22 mouse cellular contexts compared by ENCODE assay signal in the genomic region with DNA sequence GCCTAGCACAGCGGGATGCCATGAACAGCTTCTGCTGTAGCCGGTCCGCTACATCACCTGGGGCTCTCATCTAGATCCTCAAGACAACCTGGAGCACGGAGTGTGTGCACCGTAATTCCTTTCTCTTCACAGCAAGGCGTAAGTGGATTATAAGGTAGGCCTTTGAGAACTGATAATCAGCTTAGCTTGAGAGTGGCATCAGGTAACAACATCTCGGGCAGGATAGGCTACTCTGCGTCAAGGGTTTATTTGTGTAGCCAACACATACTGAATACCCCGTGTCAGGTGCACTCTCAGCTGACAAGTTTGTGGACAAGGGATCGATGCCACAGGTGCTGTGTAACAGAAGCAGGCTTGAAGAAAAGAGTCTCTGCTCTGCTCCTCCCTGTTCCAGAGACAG.
DNase-seq lines count a peak whose midpoint lies in the region; ATAC-seq lines count a peak whose summit lies in the region.
"Had no signal": no experiment of that assay in that cellular context is flagged by ENCODE, and none has a peak within 500 bp of the region (broad histone marks: within the 10 kb centered on the region; RNA-seq: fewer than 3 reads in every experiment).

No protein-coding gene starts in this region.

- ATAC-seq in embryonic facial prominence, embryonic 14.5 days (ENCODE audit: low read depth): peak; percentile 78; the same call in 1 of the 2 replicates
- ATAC-seq: forebrain, embryonic 14.5 days; forebrain, postnatal 0 days; hindbrain, embryonic 16.5 days; inflammation-experienced regulatory T-cells, adult 6 months; intestine, embryonic 16.5 days had no signal

- no peak for DNase-seq in embryonic facial prominence, embryonic 14.5 days (ENCODE audit: low spot score)
- DNase-seq in embryonic facial prominence, embryonic 10.5 days (ENCODE audit: low spot score): no peak
- peak; percentile 71 for DNase-seq in retina, adult 2 months (ENCODE audit: low read depth, low spot score)
- DNase-seq in retina, postnatal 1 day: no peak
- peak; percentile 27 for DNase-seq in retina, postnatal 7 days (ENCODE audit: low read depth, low spot score)
- DNase-seq in frontal cortex, postnatal 36 days (ENCODE audit: low spot score in 2 of 2): no peak
- DNase-seq: adrenal gland, adult 2 months; adrenal gland, postnatal 14 days; cerebellum, adult 11-12 months; cerebellum, adult 8-10 months; cerebellum, postnatal 10 days; cerebellum, postnatal 36 days; embryo, embryonic 11 days; forebrain, postnatal 0 days; gastrocnemius, postnatal 25 days had no signal

- peaks cover 3% of the 10 kb centered on the region; the same call in 1 of the 2 replicates for H3K4me1 ChIP-seq in embryonic facial prominence, embryonic 14.5 days (ENCODE audit: control insufficient read depth, insufficient read depth, low read length)
- peaks cover 10% of the 10 kb centered on the region for H3K4me1 ChIP-seq in embryonic facial prominence, embryonic 10.5 days

- no peak overlapping the region for H3K4me2 ChIP-seq in embryonic facial prominence, embryonic 14.5 days (ENCODE audit: low read depth, low read length)
- H3K4me2 ChIP-seq: embryonic facial prominence, embryonic 15.5 days; heart, embryonic 11.5 days; hindbrain, embryonic 12.5 days had no signal

- no peaks in the 10 kb centered on the region for H3K9me3 ChIP-seq in embryonic facial prominence, embryonic 14.5 days (ENCODE audit: control insufficient read depth, low read length)
- no peaks in the 10 kb centered on the region for H3K9me3 ChIP-seq in embryonic facial prominence, embryonic 10.5 days
- H3K9me3 ChIP-seq: embryonic facial prominence, embryonic 15.5 days; hindbrain, embryonic 12.5 days had no signal

- H3K27me3 ChIP-seq in embryonic facial prominence, embryonic 14.5 days (replicated peaks; ENCODE audit: control insufficient read depth, insufficient read depth, low read length): no peaks in the 10 kb centered on the region
- no peaks in the 10 kb centered on the region for H3K27me3 ChIP-seq in embryonic facial prominence, embryonic 10.5 days (replicated peaks; ENCODE audit: low read depth, poor library complexity, severe bottlenecking)
- H3K27me3 ChIP-seq: embryonic facial prominence, embryonic 15.5 days; hindbrain, embryonic 12.5 days had no signal

- H3K4me3 ChIP-seq in embryonic facial prominence, embryonic 14.5 days (ENCODE audit: low read depth, low read length): no peak overlapping the region
- H3K4me3 ChIP-seq in embryonic facial prominence, embryonic 10.5 days: no peak overlapping the region
- H3K4me3 ChIP-seq: embryonic facial prominence, embryonic 15.5 days; hindbrain, embryonic 12.5 days had no signal

- no peaks in the 10 kb centered on the region for H3K36me3 ChIP-seq in embryonic facial prominence, embryonic 14.5 days (ENCODE audit: control insufficient read depth, insufficient read depth, low read length)
- H3K36me3 ChIP-seq in embryonic facial prominence, embryonic 10.5 days (replicated peaks): peaks cover 14% of the 10 kb centered on the region
- H3K36me3 ChIP-seq: embryonic facial prominence, embryonic 15.5 days had no signal

- H3K27ac ChIP-seq in embryonic facial prominence, embryonic 14.5 days (replicated peaks; ENCODE audit: low read depth, low read length): no peak overlapping the region
- H3K27ac ChIP-seq in embryonic facial prominence, embryonic 10.5 days (replicated peaks): no peak overlapping the region
- H3K27ac ChIP-seq: embryonic facial prominence, embryonic 15.5 days; hindbrain, embryonic 12.5 days had no signal

- WGBS in embryonic facial prominence, embryonic 14.5 days: 76% methylated on average over 10 of the region's 10 CpGs
- WGBS in embryonic facial prominence, embryonic 10.5 days: 79% methylated on average over 10 of the region's 10 CpGs

- H3K9ac ChIP-seq in embryonic facial prominence, embryonic 14.5 days (ENCODE audit: low read depth, low read length): no peak overlapping the region
- H3K9ac ChIP-seq: embryonic facial prominence, embryonic 15.5 days; forebrain, postnatal 0 days; hindbrain, embryonic 12.5 days had no signal

Comparison
In these comparisons a context has a peak if more than half of its experiments do, and no peak if none do; other contexts are left out.
1. DNase-seq: peak in retina, adult 2 months (single experiment) and retina, postnatal 7 days (single experiment); none in embryonic facial prominence, embryonic 14.5 days (single experiment), embryonic facial prominence, embryonic 10.5 days (single experiment), retina, postnatal 1 day (single experiment) and frontal cortex, postnatal 36 days (0 of 2).